Mouse (Mus musculus): ENCODE results near the gene Kbtbd12. TPM values are rescaled to one million over a fixed set of nuclear protein-coding genes. Genes with fewer than 3 reads are reported as not detected.

The Kbtbd12 gene
- total RNA-seq, 1 experiment, result 0.09 TPM

- TF ChIP-seq CHD2 (IDR thresholded peaks at IDR 0.05; ENCODE audit: low read depth, low read length), result no peak
- no peak for TF ChIP-seq ZNF384 (IDR thresholded peaks at IDR 0.05; ENCODE audit: low read depth, low read length)
- no peak for TF ChIP-seq HCFC1 (IDR thresholded peaks at IDR 0.05; ENCODE audit: borderline replicate concordance, insufficient read depth, low read length)
- no peak for TF ChIP-seq MAFK (IDR thresholded peaks at IDR 0.05; ENCODE audit: insufficient read depth, low read depth, low read length)
- no peak for TF ChIP-seq ZC3H11A (IDR thresholded peaks at IDR 0.05; ENCODE audit: borderline replicate concordance, low read depth, low read length)
- Histone ChIP-seq H3K4me1 (ENCODE audit: control insufficient read depth in 2 of 2, insufficient read depth in 2 of 2, low read length in 2 of 2, poor library complexity in 1 of 2) (peaks cover 2 to 3% of the 10 kb centered on the region in 2 experiments; a peak in 2 of 4 replicates), H3K9me3 (ENCODE audit: control insufficient read depth, insufficient read depth, low read depth, low read length) (no peaks in the 10 kb centered on the region), H3K36me3 (ENCODE audit: control insufficient read depth, insufficient read depth, low read length, poor library complexity, severe bottlenecking) (no peaks in the 10 kb centered on the region), H3K9ac (ENCODE audit: insufficient read depth, low read depth, low read length, poor library complexity, severe bottlenecking) (no peak overlapping the region), H3K27ac (ENCODE audit: insufficient read depth, low read depth, low read length, poor library complexity, severe bottlenecking) (no peak overlapping the region), H3K4me3 (ENCODE audit: insufficient read depth in 1 of 2, low read depth in 1 of 2, low read length in 2 of 2, poor library complexity in 1 of 2, severe bottlenecking in 1 of 2) (no peak overlapping the region)
- in situ Hi-C loops (cut with MboI; ENCODE audit: low sequenced_read_pairs in 2 of 2, unreplicated experiment in 2 of 2), result no loop called here
- no peak for DNase-seq (ENCODE audit: low read depth, low spot score)
These were observed 2.2 kb upstream of the Kbtbd12 start for GRCm38 (mm10) chr6:88639921-88640320.

GRCm38 (mm10) chr6:88639372-88639920, 1.7 kb upstream of the Kbtbd12 start:
- no peak overlapping the region for H3K9ac ChIP-seq (ENCODE audit: insufficient read depth, low read depth, low read length, poor library complexity, severe bottlenecking)
- H3K9me3 ChIP-seq (ENCODE audit: control insufficient read depth, insufficient read depth, low read depth, low read length), result no peaks in the 10 kb centered on the region
- H3K4me3 ChIP-seq (ENCODE audit: insufficient read depth in 1 of 2, low read depth in 1 of 2, low read length in 2 of 2, poor library complexity in 1 of 2, severe bottlenecking in 1 of 2), result no peak overlapping the region
- in situ Hi-C loops (cut with MboI; ENCODE audit: low sequenced_read_pairs in 2 of 2, unreplicated experiment in 2 of 2), result no loop called here
- no peaks in the 10 kb centered on the region for H3K36me3 ChIP-seq (ENCODE audit: control insufficient read depth, insufficient read depth, low read length, poor library complexity, severe bottlenecking)
- no peak for TF ChIP-seq ZC3H11A (IDR thresholded peaks at IDR 0.05; ENCODE audit: borderline replicate concordance, low read depth, low read length)
- no peak for TF ChIP-seq MAFK (IDR thresholded peaks at IDR 0.05; ENCODE audit: insufficient read depth, low read depth, low read length)
- TF ChIP-seq CHD2 (IDR thresholded peaks at IDR 0.05; ENCODE audit: low read depth, low read length), result no peak
- TF ChIP-seq ZNF384 (IDR thresholded peaks at IDR 0.05; ENCODE audit: low read depth, low read length), result no peak
- TF ChIP-seq HCFC1 (IDR thresholded peaks at IDR 0.05; ENCODE audit: borderline replicate concordance, insufficient read depth, low read length), result no peak
- no peak for DNase-seq (ENCODE audit: low read depth, low spot score)
- peaks cover 1 to 2% of the 10 kb centered on the region in 2 experiments; a peak in 1 of 4 replicates for H3K4me1 ChIP-seq (ENCODE audit: control insufficient read depth in 2 of 2, insufficient read depth in 2 of 2, low read length in 2 of 2, poor library complexity in 1 of 2)
- no peak overlapping the region for H3K27ac ChIP-seq (ENCODE audit: insufficient read depth, low read depth, low read length, poor library complexity, severe bottlenecking)

DNA sequence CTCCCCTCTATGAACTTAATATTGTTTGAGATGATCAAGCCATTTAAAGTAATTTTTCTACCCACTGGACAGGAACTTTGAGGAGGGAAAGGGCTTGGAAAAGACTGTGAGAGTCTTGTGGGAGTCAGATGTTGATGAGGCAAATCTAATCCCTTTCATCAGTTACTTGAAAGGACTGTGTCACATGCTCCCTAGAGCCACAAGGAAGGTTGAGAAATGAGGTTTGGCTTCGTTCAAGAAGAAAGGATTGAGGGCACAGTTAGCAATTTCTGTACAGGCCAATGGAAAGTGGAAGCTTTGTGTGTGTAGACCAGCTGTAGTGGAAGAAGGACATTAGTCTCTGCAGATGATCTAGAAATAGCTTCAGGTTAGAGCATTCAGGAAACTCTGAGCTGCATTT, 1.2 kb upstream of the Kbtbd12 start:
- no peak for TF ChIP-seq MAFK (IDR thresholded peaks at IDR 0.05; ENCODE audit: insufficient read depth, low read depth, low read length)
- TF ChIP-seq ZC3H11A (IDR thresholded peaks at IDR 0.05; ENCODE audit: borderline replicate concordance, low read depth, low read length), result no peak
- no peak for TF ChIP-seq HCFC1 (IDR thresholded peaks at IDR 0.05; ENCODE audit: borderline replicate concordance, insufficient read depth, low read length)
- TF ChIP-seq ZNF384 (IDR thresholded peaks at IDR 0.05; ENCODE audit: low read depth, low read length), result no peak
- no peak for TF ChIP-seq CHD2 (IDR thresholded peaks at IDR 0.05; ENCODE audit: low read depth, low read length)
- in situ Hi-C loops (cut with MboI; ENCODE audit: low sequenced_read_pairs in 2 of 2, unreplicated experiment in 2 of 2), result no loop called here
- no peak overlapping the region for H3K9ac ChIP-seq (ENCODE audit: insufficient read depth, low read depth, low read length, poor library complexity, severe bottlenecking)
- H3K4me1 ChIP-seq (ENCODE audit: control insufficient read depth in 2 of 2, insufficient read depth in 2 of 2, low read length in 2 of 2, poor library complexity in 1 of 2), result peaks cover 1 to 2% of the 10 kb centered on the region in 2 experiments; a peak in 1 of 4 replicates
- H3K9me3 ChIP-seq (ENCODE audit: control insufficient read depth, insufficient read depth, low read depth, low read length), result no peaks in the 10 kb centered on the region
- no peak overlapping the region for H3K27ac ChIP-seq (ENCODE audit: insufficient read depth, low read depth, low read length, poor library complexity, severe bottlenecking)
- no peak for DNase-seq (ENCODE audit: low read depth, low spot score)
- H3K4me3 ChIP-seq (ENCODE audit: insufficient read depth in 1 of 2, low read depth in 1 of 2, low read length in 2 of 2, poor library complexity in 1 of 2, severe bottlenecking in 1 of 2), result no peak overlapping the region
- H3K36me3 ChIP-seq (ENCODE audit: control insufficient read depth, insufficient read depth, low read length, poor library complexity, severe bottlenecking), result no peaks in the 10 kb centered on the region

- in situ Hi-C loops (cut with MboI; ENCODE audit: low sequenced_read_pairs in 2 of 2, unreplicated experiment in 2 of 2), result no loop called here
- no peak for TF ChIP-seq ZNF384 (IDR thresholded peaks at IDR 0.05; ENCODE audit: low read depth, low read length)
- TF ChIP-seq CHD2 (IDR thresholded peaks at IDR 0.05; ENCODE audit: low read depth, low read length), result no peak
- H3K9me3 ChIP-seq (ENCODE audit: control insufficient read depth, insufficient read depth, low read depth, low read length), result no peaks in the 10 kb centered on the region
- H3K36me3 ChIP-seq (ENCODE audit: control insufficient read depth, insufficient read depth, low read length, poor library complexity, severe bottlenecking), result no peaks in the 10 kb centered on the region
- no peak overlapping the region for H3K9ac ChIP-seq (ENCODE audit: insufficient read depth, low read depth, low read length, poor library complexity, severe bottlenecking)
- H3K27ac ChIP-seq (ENCODE audit: insufficient read depth, low read depth, low read length, poor library complexity, severe bottlenecking), result no peak overlapping the region
- H3K4me3 ChIP-seq (ENCODE audit: insufficient read depth in 1 of 2, low read depth in 1 of 2, low read length in 2 of 2, poor library complexity in 1 of 2, severe bottlenecking in 1 of 2), result no peak overlapping the region
- H3K4me1 ChIP-seq (ENCODE audit: control insufficient read depth in 2 of 2, insufficient read depth in 2 of 2, low read length in 2 of 2, poor library complexity in 1 of 2), result peaks cover 1 to 2% of the 10 kb centered on the region in 2 experiments; a peak in 1 of 4 replicates
- DNase-seq (ENCODE audit: low read depth, low spot score), result no peak
These were observed 1.6 kb downstream of the Kbtbd12 start for GRCm38 (mm10) chr6:88635881-88636754.
